Mouse (Mus musculus) cerebellum, adult 2 months (tissue): ENCODE results near the gene Mettl25.

Experiments
- CTCF ChIP-seq: fragments of 200-500 bp; IDR thresholded peaks from 2 replicates; pipeline ENCODE4 v1.5.1; 2011; ENCODE audit warnings: low read depth, mild to moderate bottlenecking, control low read depth, low read length, moderate library complexity, borderline replicate concordance; ENCODE audit not compliant: insufficient read depth
- POLR2A ChIP-seq: fragments of 200-500 bp; IDR thresholded peaks from 2 replicates; pipeline ENCODE4 v1.6.1; 2011; ENCODE audit warnings: low read length, control low read depth, borderline replicate concordance; ENCODE audit not compliant: insufficient read depth

- TF ChIP-seq CTCF (peak; percentile 18; the same call in 1 of the 2 replicates), POLR2A (no peak)
Observed at GRCm38 (mm10) chr10:105834627-105835228, 6.5 kb downstream of the Mettl25 start.
